Mouse (Mus musculus): ENCODE measurements around the gene Slc39a3.
"Not testable (repeated sequence)": the region's sequence is repeated elsewhere in the genome, so short reads cannot be mapped to it uniquely, and the experiment has no call there.

Slc39a3 gene

DNA sequence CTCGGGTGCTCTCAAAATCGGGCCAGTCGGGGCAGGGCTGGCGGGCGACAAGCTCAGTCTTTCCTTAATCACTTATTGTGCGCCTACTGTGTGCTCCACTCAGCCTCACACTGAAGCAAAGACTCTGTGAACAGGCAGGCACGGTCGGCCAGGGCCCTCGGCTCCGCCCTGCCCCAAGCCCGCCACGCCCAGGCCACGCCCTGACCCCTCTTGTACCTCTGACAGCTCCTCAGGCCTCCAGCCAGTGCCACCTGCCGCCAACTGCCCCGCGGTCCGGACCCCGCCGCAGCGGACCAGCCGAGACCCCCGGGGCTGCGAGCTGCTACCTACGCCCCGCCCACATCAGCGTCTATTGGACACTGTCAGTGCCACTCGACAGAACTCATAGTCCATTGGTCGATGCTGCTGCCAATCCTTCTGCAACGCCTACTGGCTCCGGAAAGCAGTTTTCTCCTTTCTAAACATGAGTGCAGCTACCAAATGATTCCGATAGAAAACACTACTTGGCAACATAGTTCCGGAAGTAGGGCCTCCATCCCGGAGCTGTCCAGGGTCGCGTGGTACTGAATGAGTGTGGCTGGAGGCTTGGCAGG lies at the start of gene Slc39a3:
Gene Slc39a3 (minus strand): TSS at position 439 of the 593 bp plus-strand sequence.
- DNase-seq, result peak; percentile 99

DNA sequence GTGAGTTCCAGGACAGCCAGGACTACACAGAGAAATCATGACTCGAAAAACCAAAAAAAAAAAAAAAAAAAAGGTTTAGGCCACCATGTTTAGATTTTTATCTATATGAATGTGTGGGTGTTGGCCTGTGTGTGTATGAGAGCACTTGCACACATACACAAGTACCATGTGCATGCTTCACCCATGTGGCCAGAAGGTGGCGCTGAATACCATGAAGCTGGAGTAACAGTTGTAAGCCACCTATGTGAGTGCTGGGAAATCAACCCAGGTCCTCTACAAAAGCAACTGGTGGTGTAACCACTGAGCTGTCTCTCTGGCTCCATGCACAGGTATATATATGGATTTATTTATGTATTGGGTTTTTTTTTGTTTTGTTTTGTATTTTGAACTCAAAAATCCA lies 49.8 kb upstream of the Slc39a3 start:
- DNase-seq, result peak; percentile 24

GRCm38 (mm10) chr10:81082168-81082960 lies 45.1 kb upstream of the Slc39a3 start:
- DNase-seq, result peak; percentile 82

GRCm38 (mm10) chr10:81080008-81080655 lies 42.9 kb upstream of the Slc39a3 start:
- no peak for DNase-seq

DNA sequence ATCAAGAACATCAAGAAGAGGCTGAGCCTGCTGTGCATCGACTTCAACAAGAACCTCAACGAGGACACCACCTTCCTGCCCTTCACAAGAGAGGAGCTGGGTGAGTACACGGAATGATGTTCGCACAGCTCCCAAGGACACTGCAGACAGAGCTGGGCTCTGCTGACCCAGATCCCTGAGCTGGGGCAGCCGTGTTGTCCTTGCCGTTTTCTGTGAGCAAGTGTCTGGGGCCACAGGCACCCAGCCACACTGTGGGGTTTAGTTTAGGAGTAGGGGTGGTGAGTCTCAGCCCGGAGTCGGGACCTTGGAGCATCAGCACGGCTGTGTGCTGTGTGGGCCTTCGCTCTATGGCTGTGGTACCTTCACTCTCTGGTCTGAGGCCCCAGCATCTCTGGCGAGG lies 40.7 kb upstream of the Slc39a3 start:
- no peak for DNase-seq

- DNase-seq, result no peak
Observed at GRCm38 (mm10) chr10:81076356-81076755, 39.1 kb upstream of the Slc39a3 start.

- DNase-seq, result no peak
Observed at GRCm38 (mm10) chr10:81075734-81076133, 38.5 kb upstream of the Slc39a3 start.

DNA sequence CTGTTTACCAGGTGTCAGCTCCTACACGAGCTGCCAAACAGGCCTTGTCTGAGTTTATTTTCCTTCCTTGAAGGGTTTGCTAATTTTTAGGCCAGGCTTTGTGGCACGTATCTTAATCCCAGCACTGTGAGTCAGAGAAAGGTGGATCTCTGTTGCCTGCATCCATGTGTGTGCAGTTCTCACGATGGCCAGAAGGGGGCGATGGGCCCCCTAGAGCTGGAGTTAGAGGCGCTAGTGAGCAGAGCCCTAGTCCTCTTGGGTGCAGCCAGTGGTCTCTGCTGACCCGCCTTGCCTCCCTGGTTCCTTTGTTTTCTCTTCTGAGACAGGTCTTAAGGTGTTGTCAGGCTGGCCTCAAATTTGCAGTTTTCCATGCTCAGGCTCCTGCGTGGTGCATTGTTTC lies 36.2 kb upstream of the Slc39a3 start:
- DNase-seq, result no peak

- no peak for DNase-seq
Observed at GRCm38 (mm10) chr10:81072290-81072689, 35.1 kb upstream of the Slc39a3 start.

DNA sequence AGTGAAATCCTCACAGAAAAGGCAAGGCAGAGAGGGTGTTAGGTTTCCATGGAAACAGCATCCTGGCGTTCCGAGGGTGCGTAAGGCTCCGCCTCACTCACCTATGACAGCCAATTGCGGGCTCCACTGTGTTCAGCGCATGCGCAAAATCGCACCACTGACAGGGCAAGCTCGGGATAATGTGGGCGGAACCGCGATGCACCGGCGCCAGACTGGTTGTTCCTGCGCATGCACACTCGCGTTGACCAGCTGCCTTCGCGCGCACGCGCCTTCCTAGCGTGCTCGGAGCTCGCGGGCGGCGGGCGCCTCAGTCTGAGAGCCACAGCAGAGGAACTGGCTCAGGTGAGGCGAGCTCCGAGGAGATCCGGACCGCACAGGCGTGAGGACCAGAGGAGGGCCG lies 32.6 kb upstream of the Slc39a3 start, which contains the start of gene Thop1:
Gene Thop1 (plus strand): TSS at position 200 of the 400 bp plus-strand sequence.
- DNase-seq, result peak; percentile 97

- DNase-seq, result no peak
Observed at GRCm38 (mm10) chr10:81068706-81069105, 31.5 kb upstream of the Slc39a3 start.

GRCm38 (mm10) chr10:81064519-81064918 lies 27.3 kb upstream of the Slc39a3 start:
- DNase-seq, result not testable (repeated sequence)

DNA sequence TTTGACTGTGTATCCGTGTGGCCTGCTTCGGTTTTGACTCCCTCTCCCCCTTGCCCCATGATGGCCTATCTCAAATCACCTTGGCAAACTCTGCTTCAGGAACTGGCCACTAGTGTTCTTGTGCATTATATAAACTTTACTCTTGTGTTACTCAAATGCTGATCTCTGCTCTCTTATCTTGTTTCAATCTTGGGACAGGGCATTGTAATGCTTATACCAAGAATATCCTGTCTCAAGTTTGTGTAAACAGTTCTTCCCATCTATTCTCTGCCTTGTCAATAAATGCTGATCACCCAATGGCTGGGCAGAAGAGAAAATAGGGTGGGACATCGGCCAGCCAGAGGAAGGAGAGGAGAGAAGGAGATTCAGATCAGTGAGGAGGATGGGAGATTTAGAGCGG lies 25.5 kb upstream of the Slc39a3 start:
- peak; percentile 22 for DNase-seq

GRCm38 (mm10) chr10:81059603-81060543 lies 22.6 kb upstream of the Slc39a3 start, which contains the start of gene Sgta:
TSS of gene Sgta (minus strand) at chr10:81060181.
- peak; percentile 100 for DNase-seq

DNA sequence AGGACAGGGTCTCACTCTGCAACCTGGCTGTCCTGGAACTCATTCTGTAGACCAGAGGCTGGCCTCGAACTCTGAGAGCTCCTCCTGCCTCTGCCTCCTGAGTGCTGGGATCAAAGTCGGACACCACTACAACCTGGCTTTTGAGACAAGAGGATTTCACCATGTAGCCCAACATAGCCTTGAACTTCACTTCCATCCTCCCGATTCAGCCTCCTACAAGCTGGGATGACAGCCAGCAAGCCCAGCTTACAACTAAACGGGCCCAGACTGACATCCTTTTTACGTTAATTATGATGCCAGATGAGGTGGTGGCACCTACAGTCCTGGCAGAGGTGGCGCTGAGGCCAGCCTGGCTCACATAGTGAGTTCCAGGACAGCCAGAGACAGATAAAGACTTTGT lies 21.7 kb upstream of the Slc39a3 start:
- DNase-seq, result no peak

DNA sequence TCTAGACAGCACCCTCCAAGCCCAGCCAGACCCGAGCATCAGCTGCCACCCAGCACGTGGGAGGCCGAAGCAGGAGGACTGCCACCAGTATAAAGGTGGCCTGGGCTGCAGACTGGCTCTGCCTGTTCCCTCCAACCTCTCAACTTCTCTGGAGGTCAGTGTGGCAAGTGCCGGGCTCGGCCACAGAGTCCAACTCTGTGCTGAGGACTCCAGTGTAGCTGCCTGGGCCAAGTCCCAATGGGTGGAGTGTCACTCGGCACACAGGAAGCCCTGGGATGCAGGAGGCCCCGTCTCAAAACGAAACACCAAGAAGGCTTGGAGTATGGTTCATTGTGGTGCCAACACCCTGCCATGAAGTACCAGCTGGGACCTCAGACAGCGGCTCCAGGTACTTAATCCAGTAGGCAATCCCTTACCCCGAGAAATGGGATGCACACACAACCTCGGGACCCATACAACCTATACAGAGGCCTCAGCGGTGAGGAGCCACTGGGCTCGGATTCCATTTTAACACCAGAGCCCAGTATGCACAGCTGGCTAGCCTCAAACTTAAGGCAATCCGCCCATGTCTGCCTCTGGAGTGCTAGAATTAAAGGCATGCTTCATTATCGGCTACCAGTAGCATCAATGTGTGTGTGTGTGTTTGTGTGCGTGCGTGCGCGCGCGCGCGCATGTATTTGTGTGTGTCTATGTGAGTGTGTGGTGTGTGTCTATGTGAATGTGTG lies 20.3 kb upstream of the Slc39a3 start:
- no peak for DNase-seq

DNA sequence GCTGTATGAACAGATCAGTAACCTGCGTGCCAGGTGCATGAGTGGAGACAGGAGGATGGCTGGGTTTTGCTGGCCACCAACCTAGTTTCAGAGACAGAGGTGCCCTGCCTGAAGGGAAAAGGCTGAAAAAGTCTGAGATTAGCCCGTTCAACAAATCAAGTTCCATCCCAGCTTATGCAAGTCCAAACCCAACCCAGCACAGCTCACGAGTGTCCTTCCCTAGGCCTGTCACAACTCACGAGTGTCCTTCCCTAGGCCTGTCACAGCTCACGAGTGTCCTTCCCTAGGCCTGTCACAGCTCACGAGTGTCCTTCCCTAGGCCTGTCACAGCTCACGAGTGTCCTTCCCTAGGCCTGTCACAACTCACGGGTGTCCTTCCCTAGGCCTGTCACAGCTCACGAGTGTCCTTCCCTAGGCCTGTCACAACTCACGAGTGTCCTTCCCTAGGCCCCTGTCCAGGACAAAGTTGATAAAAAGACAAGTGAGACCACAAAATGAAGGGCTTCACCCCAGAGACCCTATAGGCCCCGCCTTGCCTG lies 18.6 kb upstream of the Slc39a3 start:
- not testable (repeated sequence) for DNase-seq

DNA sequence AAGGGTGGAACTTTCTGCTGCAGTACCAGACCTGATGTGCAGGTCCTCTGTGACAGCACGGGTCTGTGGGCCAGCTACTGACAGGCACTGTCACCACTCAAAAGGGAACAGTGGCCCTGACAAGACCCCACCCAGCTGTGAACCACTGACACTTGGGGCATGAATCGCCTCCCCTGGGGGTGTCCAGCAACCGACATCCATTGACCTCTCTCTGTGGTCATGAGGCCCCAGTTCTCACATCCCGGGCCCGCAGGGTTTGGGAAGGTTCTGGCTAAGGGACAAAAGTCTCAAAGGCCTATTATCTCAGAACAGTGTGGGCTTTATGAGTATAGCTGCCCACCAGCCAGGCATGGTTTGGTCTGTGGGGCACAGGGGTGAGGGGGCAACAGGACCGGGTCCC lies 17.9 kb upstream of the Slc39a3 start:
- no peak for DNase-seq

DNA sequence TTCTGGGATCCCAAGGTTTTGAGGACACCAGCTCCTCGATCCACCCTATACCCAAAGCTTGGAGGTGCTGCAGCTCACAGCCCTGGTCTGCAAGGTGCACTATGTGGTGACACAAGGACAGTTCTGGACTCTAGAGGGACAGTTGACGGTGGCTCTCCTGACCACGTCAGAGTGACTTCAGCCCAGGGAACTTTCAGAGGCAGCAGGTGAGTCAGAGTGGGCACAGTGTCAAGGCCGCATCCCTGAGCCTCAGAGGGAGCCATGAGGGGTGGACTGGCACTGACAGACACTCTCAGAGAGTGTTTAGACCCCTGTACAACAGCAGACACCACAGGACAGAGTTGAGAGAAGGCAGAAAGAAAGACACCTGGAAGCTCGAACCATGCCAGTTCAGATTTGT lies 15.4 kb upstream of the Slc39a3 start:
- no peak for DNase-seq

DNA sequence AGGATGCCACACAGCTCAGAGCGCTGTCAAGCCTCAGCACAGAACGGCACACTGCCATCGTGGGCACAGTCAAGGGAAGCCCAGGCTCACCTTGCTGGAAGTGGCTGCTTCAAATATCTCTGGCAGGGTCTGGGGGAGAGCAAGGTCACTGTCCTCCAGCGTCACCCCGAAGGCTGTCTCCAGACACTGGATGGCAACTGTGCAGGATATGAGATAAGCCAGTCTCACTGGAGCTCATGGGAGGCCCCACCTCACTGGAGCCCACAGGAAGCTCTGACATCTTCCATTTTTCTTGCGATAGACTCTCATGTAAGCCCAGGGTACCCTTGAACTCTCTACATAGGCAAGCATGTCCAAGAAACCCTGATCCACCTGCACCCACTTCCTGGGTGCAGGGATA lies 13.9 kb upstream of the Slc39a3 start:
- no peak for DNase-seq

DNA sequence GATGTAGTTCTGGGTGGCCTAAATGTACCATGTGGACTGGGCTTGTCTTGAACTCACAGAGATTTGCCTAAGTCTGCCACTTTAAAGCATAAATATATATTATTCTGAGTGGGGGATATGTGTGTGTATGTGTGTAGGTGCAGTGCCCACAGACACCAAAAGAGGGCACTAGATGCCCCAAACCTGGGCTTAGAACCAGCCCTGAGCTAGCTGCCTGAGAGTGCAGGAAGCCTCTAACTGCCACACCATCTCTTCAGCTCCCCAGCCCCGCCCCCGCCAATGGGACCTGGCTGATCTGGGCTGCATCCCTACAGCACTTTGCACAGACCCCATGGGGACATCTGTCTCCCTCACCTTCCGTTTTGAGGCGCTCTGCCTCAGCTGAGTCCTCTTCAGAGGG lies 13.4 kb upstream of the Slc39a3 start:
- DNase-seq, result peak; percentile 18

GRCm38 (mm10) chr10:81045246-81045645 lies 8.0 kb upstream of the Slc39a3 start:
- not testable (repeated sequence) for DNase-seq

Measured in lung, postnatal 14 days (tissue).